Mouse (Mus musculus): ENCODE data around the gene Spag9.

DNA sequence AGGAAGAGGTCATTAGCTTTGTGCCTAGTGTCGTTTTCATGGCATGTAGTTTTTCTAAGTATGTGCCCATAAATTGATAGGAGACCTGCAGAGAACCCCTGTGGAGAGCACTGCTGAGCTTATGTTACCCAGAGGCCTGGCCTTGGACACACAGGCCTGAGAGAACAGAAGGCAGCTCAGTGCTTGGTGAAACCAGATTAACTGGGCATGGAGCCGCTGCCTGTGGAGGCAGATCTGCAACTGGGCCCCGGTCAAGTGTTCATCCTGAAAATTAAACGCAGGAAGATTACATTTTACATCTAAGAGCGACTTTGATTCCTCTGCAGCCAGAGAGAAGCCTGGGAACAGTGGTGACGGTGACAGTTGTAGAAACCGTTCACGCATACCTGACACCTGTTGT is 132.6 kb downstream of the Spag9 start:
- TF ChIP-seq MYOG (IDR thresholded peaks at IDR 0.05; ENCODE audit: control insufficient read depth, extremely low read depth, insufficient read length) (no peak), CTCF (IDR thresholded peaks at IDR 0.05; ENCODE audit: control insufficient read depth, insufficient read depth, insufficient read length) (no peak), USF1 (IDR thresholded peaks at IDR 0.05; ENCODE audit: low read depth) (no peak), CEBPB (IDR thresholded peaks at IDR 0.05; ENCODE audit: low read depth) (no peak)
